Mouse (Mus musculus) v-Abl transformed pro-B cells (cell line): ENCODE results near the gene Cadm1.

ENCODE experiments used
- in situ Hi-C, 2 experiments: fragments of 400-800 bp; cut with MboI; formaldehyde crosslinking; loops; one replicate each; pipeline ENCODE4 v1.15.1; 2025; ENCODE audit not compliant: unreplicated experiment in 2 of 2

The Cadm1 gene

GRCm38 (mm10) chr9:47529602-47530450 is at the start of gene Cadm1:
Gene Cadm1, plus strand, starts transcription at chr9:47530173.
- in situ Hi-C loops: no loop called here

- in situ Hi-C loops: no loop called here
These were observed 45.5 kb upstream of the Cadm1 start for GRCm38 (mm10) chr9:47484506-47484905.

GRCm38 (mm10) chr9:47485186-47485585 is 44.8 kb upstream of the Cadm1 start:
- in situ Hi-C loops: no loop called here

GRCm38 (mm10) chr9:47499761-47500160 is 30.2 kb upstream of the Cadm1 start:
- in situ Hi-C loops: no loop called here

- in situ Hi-C loops: no loop called here
These were observed 24.0 kb upstream of the Cadm1 start for GRCm38 (mm10) chr9:47505956-47506355.

- in situ Hi-C loops: no loop called here
These were observed 23.1 kb upstream of the Cadm1 start for GRCm38 (mm10) chr9:47506876-47507275.

- in situ Hi-C loops: no loop called here
These were observed 21.9 kb upstream of the Cadm1 start for GRCm38 (mm10) chr9:47508109-47508508.

GRCm38 (mm10) chr9:47512521-47512920 is 17.5 kb upstream of the Cadm1 start:
- in situ Hi-C loops: no loop called here

- in situ Hi-C loops: no loop called here
These were observed 15.7 kb upstream of the Cadm1 start for GRCm38 (mm10) chr9:47514318-47514717.

GRCm38 (mm10) chr9:47516238-47516637 is 13.7 kb upstream of the Cadm1 start:
- in situ Hi-C loops: no loop called here

GRCm38 (mm10) chr9:47527290-47527689 is 2.7 kb upstream of the Cadm1 start:
- in situ Hi-C loops: no loop called here

- in situ Hi-C loops: no loop called here
These were observed 2.2 kb upstream of the Cadm1 start for GRCm38 (mm10) chr9:47527741-47528140.

- in situ Hi-C loops: no loop called here
These were observed 791 bp upstream of the Cadm1 start for GRCm38 (mm10) chr9:47529182-47529581.

GRCm38 (mm10) chr9:47530544-47530921 is 560 bp downstream of the Cadm1 start:
- in situ Hi-C loops: no loop called here

- in situ Hi-C loops: no loop called here
These were observed 1.2 kb downstream of the Cadm1 start for GRCm38 (mm10) chr9:47530922-47531850.

- in situ Hi-C loops: no loop called here
These were observed 2.4 kb downstream of the Cadm1 start for GRCm38 (mm10) chr9:47532215-47532865.

GRCm38 (mm10) chr9:47533461-47533860 is 3.5 kb downstream of the Cadm1 start:
- in situ Hi-C loops: no loop called here

- in situ Hi-C loops: no loop called here
These were observed 4.9 kb downstream of the Cadm1 start for GRCm38 (mm10) chr9:47534573-47535475.

- in situ Hi-C loops: no loop called here
These were observed 15.3 kb downstream of the Cadm1 start for GRCm38 (mm10) chr9:47545245-47545644.

GRCm38 (mm10) chr9:47545667-47546066 is 15.7 kb downstream of the Cadm1 start:
- in situ Hi-C loops: no loop called here
